Mouse (Mus musculus) heart, embryonic 12.5 days (tissue): ENCODE data around the gene Zdhhc1. TPM values are rescaled to one million over a fixed set of nuclear protein-coding genes. Genes with fewer than 3 reads are reported as not detected.

Source experiments
- ATAC-seq: fragments of 200-750 bp; cut with Nextera tagmentation; 2 replicates; pipeline ENCODE4 v1.8.0; 2017; ENCODE audit warnings: moderate TSS enrichment, moderate library complexity; ENCODE audit not compliant: insufficient number of reproducible peaks, low FRiP score
- H3K27ac ChIP-seq: fragments of 300-500 bp; sonication (generic); 2 replicates; pipeline ENCODE4 v1.5.1; 2016; ENCODE audit warnings: mild to moderate bottlenecking, moderate library complexity; ENCODE audit not compliant: poor library complexity, severe bottlenecking
- H3K27me3 ChIP-seq: fragments of 300-500 bp; sonication (generic); replicated peaks from 2 replicates; pipeline ENCODE4 v1.6.1; 2016; ENCODE audit warnings: mild to moderate bottlenecking, moderate library complexity
- H3K36me3 ChIP-seq: fragments of 300-500 bp; sonication (generic); 2 replicates; pipeline ENCODE4 v1.6.1; 2016; ENCODE audit warnings: mild to moderate bottlenecking, moderate library complexity
- H3K4me1 ChIP-seq: fragments of 300-500 bp; sonication (generic); replicated peaks from 2 replicates; pipeline ENCODE4 v1.6.1; 2016; ENCODE audit warnings: mild to moderate bottlenecking
- H3K4me2 ChIP-seq: fragments of 300-500 bp; sonication (generic); 2 replicates; pipeline ENCODE4 v1.6.1; 2016; ENCODE audit warnings: mild to moderate bottlenecking, moderate library complexity
- H3K4me3 ChIP-seq: fragments of 300-500 bp; sonication (generic); 2 replicates; pipeline ENCODE4 v1.5.1; 2016; ENCODE audit warnings: mild to moderate bottlenecking
- H3K9ac ChIP-seq: fragments of 300-500 bp; sonication (generic); 2 replicates; pipeline ENCODE4 v1.6.1; 2016; ENCODE audit warnings: mild to moderate bottlenecking, moderate library complexity
- H3K9me3 ChIP-seq: fragments of 300-500 bp; sonication (generic); replicated peaks from 2 replicates; pipeline ENCODE4 v1.6.1; 2016; ENCODE audit warnings: mild to moderate bottlenecking, moderate library complexity
- WGBS: fragments of 180-500 bp; shearing (Covaris S2); methylation state at CpG from one replicate; pipeline ENCODE4 v1.1.7; 2016; 5-methylcytosine and 5-hydroxymethylcytosine counted together
- polyA plus RNA-seq: library from polyadenylated mRNA; unstranded; fragments of >200 nt; fragmentation: Nextera tagmentation; extraction: Ambion mirVana; gene quantifications from 2 replicates; pipeline ENCODE4 v1.2.1, GENCODE M21; 2016

The Zdhhc1 gene
- 23.1 and 23.3 TPM in 2 replicates for polyA plus RNA-seq

DNA sequence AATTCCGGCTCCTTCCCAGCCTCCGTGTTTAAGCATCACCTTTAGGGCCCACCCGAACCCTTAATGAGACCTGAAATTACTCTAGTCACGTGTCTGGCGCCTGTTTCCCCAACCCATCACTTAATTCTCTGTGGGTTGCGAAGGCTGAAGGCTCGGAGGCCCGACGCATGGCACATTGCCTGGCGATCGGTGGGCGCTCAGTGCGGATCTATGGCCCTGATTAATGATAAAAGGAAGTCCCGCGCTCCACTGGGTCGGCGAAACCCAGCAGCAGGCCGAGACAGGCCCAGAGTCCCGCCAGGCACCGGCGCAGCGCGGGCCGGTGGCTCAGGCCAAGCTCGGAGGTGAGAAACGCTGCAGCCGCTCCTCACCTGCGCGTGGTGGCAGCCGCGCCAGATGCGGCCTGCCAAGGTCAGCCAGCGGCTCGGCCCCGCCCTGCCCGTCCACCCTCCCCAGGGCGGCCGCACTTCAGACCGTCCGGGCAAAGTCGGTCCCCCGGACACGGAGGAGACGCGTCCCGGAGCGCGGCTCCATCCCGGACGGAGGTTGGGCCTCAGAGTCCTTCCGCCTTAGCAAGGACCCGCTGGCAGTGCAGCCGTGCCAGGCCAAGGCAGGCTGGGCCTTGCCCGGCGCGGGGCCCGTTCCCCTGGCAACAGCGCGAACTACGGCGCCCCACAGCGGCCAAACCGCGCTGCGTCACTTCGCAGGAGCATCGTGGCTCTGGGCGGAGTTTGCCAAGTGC is at the start of gene Zdhhc1:
Gene Zdhhc1 (minus strand): TSS at position 464 of the 742 bp plus-strand sequence.
- ATAC-seq, result peak; percentile 84
- Histone ChIP-seq H3K9me3 (no peaks in the 10 kb centered on the region), H3K27me3 (no peaks in the 10 kb centered on the region), H3K4me3 (peak within 1 kb of the TSS; percentile 95), H3K4me2 (peak within 1 kb of the TSS; percentile 96), H3K4me1 (peaks cover 14% of the 10 kb centered on the region), H3K27ac (peak within 1 kb of the TSS; percentile 40), H3K9ac (peak within 1 kb of the TSS; percentile 91), H3K36me3 (no peaks in the 10 kb centered on the region)
- WGBS, result under 1% methylated on average over 68 of the region's 68 CpGs

DNA sequence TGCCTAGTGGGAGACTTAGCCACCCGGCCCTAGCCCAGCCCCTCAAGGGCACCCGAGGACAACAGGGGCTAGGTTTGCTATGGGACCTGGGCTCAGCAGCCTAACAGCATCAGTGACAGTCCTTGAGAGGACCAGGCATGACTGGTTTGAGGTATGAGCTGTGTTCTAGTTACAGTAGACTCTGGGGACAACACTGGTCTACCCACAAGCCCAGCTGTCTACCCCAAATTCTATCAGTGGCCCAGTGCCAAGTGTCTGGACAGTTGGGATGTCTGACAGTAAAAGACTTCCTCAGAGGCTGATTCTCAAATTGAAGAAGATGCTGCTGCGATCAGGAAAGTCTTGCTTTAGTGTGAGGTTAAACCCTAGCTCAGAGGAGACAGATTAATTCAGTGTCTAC is 48.5 kb upstream of the Zdhhc1 start:
- H3K9ac ChIP-seq, result no peak overlapping the region
- H3K27ac ChIP-seq, result no peak overlapping the region
- 55% methylated on average over 3 of the region's 3 CpGs for WGBS

DNA sequence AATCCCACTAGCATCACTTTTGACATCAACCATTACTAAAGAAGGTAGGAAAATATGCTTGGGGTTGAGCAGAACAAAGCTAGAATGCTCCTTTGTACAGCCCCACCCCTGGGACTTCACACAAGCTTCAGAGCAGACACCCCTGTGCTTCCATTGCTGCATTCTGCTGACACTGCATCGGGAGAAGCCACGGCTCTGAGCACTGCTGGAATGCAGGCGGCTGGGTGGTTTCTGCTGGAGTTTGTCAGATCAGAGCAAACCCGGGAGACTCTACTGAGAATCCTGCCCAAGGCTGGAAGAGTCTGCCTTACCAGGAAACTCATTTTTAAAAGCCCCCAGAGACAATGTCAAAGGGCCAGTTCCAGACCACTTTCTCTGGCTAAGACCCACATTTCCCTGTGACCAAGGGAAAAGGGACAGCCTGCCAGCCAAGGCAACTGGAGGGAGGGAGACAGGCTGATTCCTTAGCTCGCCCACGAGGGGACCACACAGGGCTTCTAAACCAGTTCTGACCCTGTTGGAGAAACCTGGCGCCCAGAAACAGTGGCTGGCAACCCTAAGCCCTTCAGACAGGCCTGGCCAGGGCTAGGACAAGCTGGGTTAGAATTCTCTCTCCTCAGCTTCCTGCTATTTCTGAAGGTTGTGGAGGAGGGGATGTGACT is 48.0 kb upstream of the Zdhhc1 start:
- H3K27ac ChIP-seq, result peak overlapping the region; percentile 44; the same call in 1 of the 2 replicates
- H3K27me3 ChIP-seq, result no peaks in the 10 kb centered on the region
- H3K4me1 ChIP-seq, result peaks cover 32% of the 10 kb centered on the region
- H3K9me3 ChIP-seq, result no peaks in the 10 kb centered on the region
- ATAC-seq, result no peak
- no peak overlapping the region for H3K9ac ChIP-seq
- H3K4me3 ChIP-seq, result no peak overlapping the region
- WGBS, result 36% methylated on average over 7 of the region's 7 CpGs
- H3K36me3 ChIP-seq, result peaks cover 4% of the 10 kb centered on the region
- no peak overlapping the region for H3K4me2 ChIP-seq

More for the DNA sequence above, 48.5 kb upstream of the Zdhhc1 start:
- no peaks in the 10 kb centered on the region for H3K27me3 ChIP-seq
- peaks cover 8% of the 10 kb centered on the region for H3K36me3 ChIP-seq
- H3K9me3 ChIP-seq, result no peaks in the 10 kb centered on the region
- ATAC-seq, result no peak
- no peak overlapping the region for H3K4me2 ChIP-seq
- peaks cover 32% of the 10 kb centered on the region for H3K4me1 ChIP-seq
- H3K4me3 ChIP-seq, result no peak overlapping the region

DNA sequence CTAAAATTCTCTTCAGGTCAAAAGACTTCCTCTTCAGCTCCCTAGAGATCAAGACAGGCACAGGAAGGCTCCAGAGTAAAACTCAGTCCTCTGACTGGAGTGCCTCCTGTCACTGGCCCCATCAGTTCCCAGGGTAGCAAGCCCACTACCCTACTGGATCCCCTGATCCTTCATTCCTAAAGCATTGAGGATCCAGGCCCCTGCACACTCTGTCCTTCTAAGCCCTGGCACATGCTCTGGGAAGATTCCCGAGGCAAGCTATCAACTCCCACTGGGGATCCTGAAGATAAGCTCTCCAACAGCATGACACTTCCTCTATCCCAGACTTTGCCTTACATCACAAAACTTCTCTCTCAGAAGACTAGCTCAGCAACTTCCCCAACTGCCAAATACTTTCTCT is 47.0 kb upstream of the Zdhhc1 start:
- 0% methylated on average over 1 of the region's 1 CpGs for WGBS
- no peak for ATAC-seq
- H3K36me3 ChIP-seq, result peaks cover 13% of the 10 kb centered on the region
- H3K27me3 ChIP-seq, result no peaks in the 10 kb centered on the region
- no peak overlapping the region for H3K4me3 ChIP-seq
- H3K9ac ChIP-seq, result no peak overlapping the region; the same call in 1 of the 2 replicates
- no peak overlapping the region for H3K4me2 ChIP-seq
- H3K9me3 ChIP-seq, result no peaks in the 10 kb centered on the region
- no peak overlapping the region for H3K27ac ChIP-seq
- H3K4me1 ChIP-seq, result peaks cover 32% of the 10 kb centered on the region

DNA sequence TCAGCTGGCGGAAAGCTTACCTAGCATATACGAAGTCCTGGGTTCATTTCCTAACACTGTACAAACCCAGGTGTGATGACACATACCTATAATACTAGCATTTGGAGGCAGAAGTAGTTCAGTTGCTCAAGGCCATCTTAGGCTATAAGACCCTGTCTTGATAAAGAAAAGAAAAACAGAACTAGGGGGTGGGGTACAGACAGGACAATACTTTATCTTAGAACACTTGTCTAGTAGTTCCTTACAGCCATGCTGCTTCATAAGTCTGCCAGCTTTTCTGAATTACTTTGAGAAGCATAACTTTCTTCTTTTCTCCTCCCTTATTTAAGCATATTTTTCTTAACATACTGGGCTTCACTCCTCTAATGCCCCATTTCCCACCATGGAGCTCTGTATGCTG is 46.1 kb upstream of the Zdhhc1 start:
- Histone ChIP-seq H3K27me3 (no peaks in the 10 kb centered on the region), H3K36me3 (peaks cover 22% of the 10 kb centered on the region), H3K9me3 (no peaks in the 10 kb centered on the region), H3K4me2 (no peak overlapping the region), H3K4me1 (peaks cover 32% of the 10 kb centered on the region), H3K27ac (no peak overlapping the region), H3K4me3 (no peak overlapping the region), H3K9ac (no peak overlapping the region)
- ATAC-seq, result no peak
- WGBS, result 86% methylated on average over 2 of the region's 2 CpGs

DNA sequence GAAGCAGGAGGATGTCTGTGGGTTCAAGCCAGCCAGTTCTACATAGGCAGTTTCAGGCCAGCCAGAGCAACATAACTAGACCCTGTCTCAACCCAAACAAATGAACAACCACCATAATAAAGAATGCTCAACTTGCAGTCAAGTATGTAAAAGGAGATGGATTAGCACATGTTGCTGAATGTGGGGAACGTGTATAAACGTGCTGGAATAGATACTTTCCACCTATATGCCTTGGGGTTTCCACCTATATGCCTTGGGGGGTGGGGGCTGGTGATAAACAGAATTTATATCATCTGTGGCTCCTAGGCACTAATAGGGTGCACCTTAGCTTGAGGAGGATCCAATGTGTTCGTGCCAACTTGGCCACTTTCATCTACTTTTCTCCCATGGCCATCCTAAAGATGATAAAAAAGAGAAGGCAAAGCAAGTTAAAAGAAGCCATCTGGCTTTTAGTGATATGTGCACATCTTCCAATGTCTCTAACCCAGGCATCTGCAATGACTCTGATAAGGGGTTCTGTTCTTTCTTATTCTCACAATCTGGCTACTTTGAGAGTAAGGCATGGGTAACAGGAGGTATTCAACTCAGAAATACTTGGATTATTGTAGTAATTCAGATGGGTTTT is 45.4 kb upstream of the Zdhhc1 start:
- Histone ChIP-seq H3K4me2 (no peak overlapping the region), H3K4me1 (peaks cover 32% of the 10 kb centered on the region), H3K27ac (no peak overlapping the region), H3K36me3 (peaks cover 29% of the 10 kb centered on the region), H3K4me3 (no peak overlapping the region), H3K27me3 (no peaks in the 10 kb centered on the region), H3K9me3 (no peaks in the 10 kb centered on the region), H3K9ac (no peak overlapping the region)
- WGBS, result 76% methylated on average over 3 of the region's 3 CpGs
- no peak for ATAC-seq

DNA sequence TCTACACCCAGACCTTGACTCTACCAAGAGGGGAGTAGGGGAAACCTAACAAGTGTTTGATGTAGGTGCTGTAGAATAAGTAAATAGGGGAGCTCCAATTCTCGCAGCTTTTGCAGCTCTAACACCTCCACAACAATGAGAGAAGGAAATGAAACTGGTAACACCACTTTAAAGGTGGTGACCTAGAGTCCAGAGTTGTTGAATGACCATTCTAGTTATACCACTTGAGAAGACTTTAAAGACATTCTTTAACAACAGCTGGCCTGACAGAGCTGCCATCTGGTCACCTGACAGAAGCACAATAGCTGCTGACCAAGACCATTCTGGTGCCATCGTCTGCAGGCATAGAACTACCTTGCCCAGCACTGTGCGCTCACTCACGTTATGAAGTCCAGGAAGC is 42.2 kb upstream of the Zdhhc1 start:
- H3K36me3 ChIP-seq, result peaks cover 42% of the 10 kb centered on the region
- H3K9me3 ChIP-seq, result no peaks in the 10 kb centered on the region
- no peak overlapping the region for H3K4me3 ChIP-seq
- no peak for ATAC-seq
- H3K4me2 ChIP-seq, result no peak overlapping the region
- 86% methylated on average over 4 of the region's 4 CpGs for WGBS
- no peak overlapping the region for H3K9ac ChIP-seq
- H3K27ac ChIP-seq, result no peak overlapping the region
- H3K27me3 ChIP-seq, result no peaks in the 10 kb centered on the region
- H3K4me1 ChIP-seq, result peaks cover 7% of the 10 kb centered on the region

DNA sequence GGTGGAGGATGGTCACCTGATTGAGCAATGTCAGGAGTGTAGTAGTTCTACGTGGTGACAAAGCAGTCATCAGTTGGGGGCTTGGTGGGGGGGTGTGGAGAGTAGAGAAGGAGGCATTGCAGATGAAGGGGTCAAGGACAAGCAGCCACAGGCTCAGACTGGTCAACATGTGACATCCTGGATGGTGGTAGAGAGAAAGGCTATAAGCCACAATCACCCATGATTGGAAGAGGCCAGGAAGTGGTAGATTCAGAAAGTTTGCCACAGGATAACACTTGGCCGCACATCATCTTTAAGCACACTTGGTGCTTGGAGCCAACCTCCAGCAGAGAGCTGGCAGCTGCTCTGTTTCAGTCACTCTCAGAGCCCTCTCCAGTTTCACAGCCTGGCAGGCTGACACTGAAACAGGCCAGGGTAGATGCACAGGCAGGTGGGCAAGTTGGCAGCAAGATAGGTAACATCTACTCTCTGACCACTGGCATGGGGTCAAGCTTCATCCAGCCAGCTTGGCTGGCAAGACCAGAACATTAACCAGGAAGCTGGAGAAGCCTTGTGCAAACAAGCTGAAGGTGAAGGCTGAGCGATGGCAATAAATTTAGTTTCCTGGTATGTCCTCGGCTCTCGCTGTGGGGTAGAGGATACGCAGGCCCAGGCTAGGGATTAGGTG is 40.4 kb upstream of the Zdhhc1 start:
- 83% methylated on average over 6 of the region's 6 CpGs for WGBS
- Histone ChIP-seq H3K27me3 (no peaks in the 10 kb centered on the region), H3K4me1 (peaks cover 12% of the 10 kb centered on the region), H3K36me3 (peaks cover 42% of the 10 kb centered on the region), H3K27ac (no peak overlapping the region), H3K9ac (no peak overlapping the region), H3K9me3 (no peaks in the 10 kb centered on the region), H3K4me3 (no peak overlapping the region), H3K4me2 (no peak overlapping the region)
- no peak for ATAC-seq

DNA sequence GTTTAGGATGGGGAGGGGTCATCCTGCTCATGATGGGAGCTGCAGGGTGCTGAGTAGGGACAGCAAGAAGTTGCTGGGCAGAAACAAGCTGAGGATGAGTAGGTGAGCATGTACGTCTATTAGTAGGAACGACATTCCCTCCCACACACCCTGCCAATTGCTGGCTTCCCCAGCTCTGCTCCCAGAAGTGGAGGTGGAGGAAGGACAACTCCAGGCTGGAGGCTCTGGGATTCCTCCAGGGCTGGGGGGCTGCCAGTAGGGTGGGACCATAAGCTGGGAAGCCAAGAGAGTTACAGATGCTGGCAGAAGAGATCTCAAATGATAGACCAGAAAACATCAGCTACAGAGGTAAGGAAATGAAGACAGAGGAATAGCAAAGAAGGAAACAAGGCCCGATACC is 39.8 kb upstream of the Zdhhc1 start:
- H3K36me3 ChIP-seq, result peaks cover 42% of the 10 kb centered on the region

DNA sequence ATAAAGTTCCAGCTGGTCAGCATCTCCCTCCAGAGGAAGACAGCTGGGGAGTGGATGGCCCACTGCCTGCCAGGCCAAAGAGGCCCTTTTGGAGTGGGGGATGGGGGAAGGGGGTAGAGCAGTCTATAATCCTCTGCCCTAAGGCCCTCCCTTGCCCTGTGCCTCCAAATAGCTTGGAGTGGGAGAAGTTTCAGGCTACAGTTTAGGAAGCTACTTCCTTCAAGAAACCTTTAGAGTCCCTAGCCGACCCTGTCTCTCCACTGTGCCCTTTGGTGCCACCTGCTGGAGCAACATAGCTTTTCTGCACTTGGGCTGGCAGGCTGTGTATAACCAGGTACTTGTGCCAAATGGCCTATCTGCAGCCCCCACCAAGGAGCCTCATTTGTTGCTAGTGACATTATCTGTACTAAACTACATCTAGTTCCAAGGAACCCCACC is 37.2 kb upstream of the Zdhhc1 start:
- Histone ChIP-seq H3K27me3 (no peaks in the 10 kb centered on the region), H3K9me3 (no peaks in the 10 kb centered on the region), H3K4me2 (no peak overlapping the region), H3K36me3 (peaks cover 44% of the 10 kb centered on the region), H3K9ac (no peak overlapping the region), H3K4me3 (no peak overlapping the region), H3K4me1 (peaks cover 18% of the 10 kb centered on the region), H3K27ac (peak overlapping the region; percentile 67)
- ATAC-seq, result peak; percentile 58
- 0% methylated on average over 1 of the region's 1 CpGs for WGBS

More for the DNA sequence above, 39.8 kb upstream of the Zdhhc1 start:
- Histone ChIP-seq H3K9me3 (no peaks in the 10 kb centered on the region), H3K4me1 (peaks cover 13% of the 10 kb centered on the region), H3K27me3 (no peaks in the 10 kb centered on the region), H3K9ac (no peak overlapping the region), H3K27ac (no peak overlapping the region), H3K4me3 (no peak overlapping the region), H3K4me2 (no peak overlapping the region)
- 85% methylated on average over 3 of the region's 3 CpGs for WGBS
- ATAC-seq, result no peak

DNA sequence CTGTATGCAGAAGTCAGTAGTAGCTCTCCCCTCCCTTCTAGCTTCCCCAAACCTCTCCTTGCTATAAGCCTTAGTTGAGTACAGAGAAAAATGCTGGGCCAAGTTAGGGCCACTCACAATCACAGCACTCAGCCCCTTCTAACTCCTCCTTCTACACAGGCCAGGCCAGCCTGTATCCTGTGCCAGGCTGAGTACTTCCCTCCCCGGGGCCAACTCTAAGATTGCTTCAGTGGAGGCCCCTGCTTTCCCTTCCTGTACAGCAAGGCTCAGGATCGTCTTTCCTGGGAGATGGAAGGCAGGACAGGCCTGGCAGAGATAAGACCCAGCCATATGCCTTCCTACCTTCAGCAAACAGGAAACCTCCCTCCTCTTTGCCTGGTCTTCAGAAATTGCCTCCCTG is 36.7 kb upstream of the Zdhhc1 start:
- ATAC-seq, result peak; percentile 45; the same call in 1 of the 2 replicates
- peaks cover 44% of the 10 kb centered on the region for H3K36me3 ChIP-seq
- H3K4me2 ChIP-seq, result no peak overlapping the region
- H3K27ac ChIP-seq, result peak overlapping the region; percentile 67
- no peaks in the 10 kb centered on the region for H3K27me3 ChIP-seq
- no peak overlapping the region for H3K9ac ChIP-seq
- H3K4me1 ChIP-seq, result peaks cover 18% of the 10 kb centered on the region
- no peak overlapping the region for H3K4me3 ChIP-seq
- WGBS, result 6% methylated on average over 2 of the region's 2 CpGs
- no peaks in the 10 kb centered on the region for H3K9me3 ChIP-seq
